Mouse (Mus musculus) liver, embryonic 15.5 days (tissue): ENCODE measurements around the gene Mobp. TPM values are rescaled to one million over a fixed set of nuclear protein-coding genes. Genes with fewer than 3 reads are reported as not detected.

Experiments used
- ATAC-seq: fragments of 200-750 bp; cut with Nextera tagmentation; 2 replicates; pipeline ENCODE4 v1.8.0; 2017; ENCODE audit warnings: moderate number of reproducible peaks, mild to moderate bottlenecking, moderate library complexity; ENCODE audit not compliant: insufficient read depth
- H3K27ac ChIP-seq: fragments of 300-500 bp; sonication (generic); replicated peaks from 2 replicates; pipeline ENCODE4 v1.5.1; 2015; ENCODE audit warnings: mild to moderate bottlenecking, inconsistent platforms
- H3K27me3 ChIP-seq: fragments of 300-500 bp; sonication (generic); 2 replicates; pipeline ENCODE4 v1.6.1; 2015; ENCODE audit warnings: mild to moderate bottlenecking, inconsistent platforms
- H3K36me3 ChIP-seq: fragments of 300-500 bp; sonication (generic); replicated peaks from 2 replicates; pipeline ENCODE4 v1.6.1; 2015; ENCODE audit warnings: moderate library complexity, mild to moderate bottlenecking, inconsistent platforms
- H3K4me1 ChIP-seq: fragments of 300-500 bp; sonication (generic); replicated peaks from 2 replicates; pipeline ENCODE4 v1.6.1; 2015; ENCODE audit warnings: inconsistent platforms
- H3K4me2 ChIP-seq: fragments of 300-500 bp; sonication (generic); 2 replicates; pipeline ENCODE4 v1.6.1; 2015; ENCODE audit warnings: moderate library complexity, mild to moderate bottlenecking, inconsistent platforms
- H3K4me3 ChIP-seq: fragments of 300-500 bp; sonication (generic); replicated peaks from 2 replicates; pipeline ENCODE4 v1.5.1; 2015; ENCODE audit warnings: mild to moderate bottlenecking, inconsistent platforms
- H3K9ac ChIP-seq: fragments of 300-500 bp; sonication (generic); 2 replicates; pipeline ENCODE4 v1.6.1; 2015; ENCODE audit warnings: moderate library complexity, mild to moderate bottlenecking, inconsistent platforms
- H3K9me3 ChIP-seq: fragments of 300-500 bp; sonication (generic); replicated peaks from 2 replicates; pipeline ENCODE4 v1.6.1; 2016; ENCODE audit warnings: inconsistent platforms
- WGBS: fragments of 180-500 bp; shearing (Covaris S2); methylation state at CpG from one replicate; pipeline ENCODE4 v1.1.7; 2015; ENCODE audit warnings: mixed read lengths; ENCODE audit not compliant: insufficient replicate concordance; 5-methylcytosine and 5-hydroxymethylcytosine counted together
- polyA plus RNA-seq: library from polyadenylated mRNA; unstranded; fragments of >200 nt; fragmentation: Nextera tagmentation; extraction: Ambion mirVana; gene quantifications from 2 replicates; pipeline ENCODE4 v1.2.1, GENCODE M21; 2015

Gene Mobp
- polyA plus RNA-seq, 1 experiment from 2014 or later, result not detected

DNA sequence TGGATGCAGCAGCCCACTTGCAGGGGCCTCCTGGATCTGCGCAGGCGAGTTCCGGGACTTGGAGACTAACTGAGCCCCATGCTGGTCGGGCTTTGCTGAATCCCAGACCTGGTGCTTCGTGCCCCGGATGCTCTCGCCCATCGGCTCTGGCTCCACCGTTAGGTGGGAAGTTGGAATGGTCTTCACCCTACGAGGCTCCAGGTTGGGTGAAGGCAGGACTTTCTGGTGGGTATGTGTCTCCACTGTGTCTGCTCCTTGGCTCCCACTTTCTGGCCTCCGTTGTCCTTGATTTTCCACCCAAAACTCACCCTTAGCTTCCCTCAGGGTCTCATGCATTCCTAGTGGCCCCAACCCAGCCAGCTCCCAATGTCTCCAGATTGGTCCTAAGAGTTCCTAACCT, 14.1 kb upstream of the Mobp start:
- Histone ChIP-seq H3K4me1 (peaks cover 4% of the 10 kb centered on the region; the same call in 1 of the 2 replicates), H3K4me2 (no peak overlapping the region), H3K4me3 (no peak overlapping the region), H3K9me3 (no peaks in the 10 kb centered on the region), H3K27me3 (no peaks in the 10 kb centered on the region; the same call in 1 of the 2 replicates), H3K27ac (no peak overlapping the region), H3K36me3 (peaks cover 26% of the 10 kb centered on the region), H3K9ac (no peak overlapping the region)
- WGBS, result 86% methylated on average over 11 of the region's 11 CpGs
- ATAC-seq, result no peak

DNA sequence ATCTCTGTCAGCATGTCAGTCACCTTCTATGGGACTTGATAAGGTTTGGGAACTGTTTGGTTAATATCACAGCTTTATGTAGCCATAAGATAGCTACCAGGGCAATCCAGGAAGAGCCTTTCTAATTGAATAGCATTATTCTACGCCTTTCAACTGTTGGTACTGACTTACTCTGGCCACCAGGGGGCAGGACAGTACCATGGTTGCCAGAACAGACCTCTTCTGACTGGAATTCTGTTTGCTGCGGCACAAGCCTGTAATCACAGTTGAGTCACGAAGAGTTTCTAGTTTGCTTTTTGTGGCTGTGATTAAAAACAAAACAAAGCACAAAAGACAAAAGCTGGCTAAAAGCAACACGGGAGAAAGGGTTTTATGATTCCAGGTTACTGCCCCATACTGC, 8.9 kb upstream of the Mobp start:
- WGBS, result 13% methylated on average over 4 of the region's 4 CpGs
- Histone ChIP-seq H3K4me2 (no peak overlapping the region), H3K27me3 (peaks cover 10% of the 10 kb centered on the region; the same call in 1 of the 2 replicates), H3K4me3 (no peak overlapping the region), H3K9me3 (no peaks in the 10 kb centered on the region), H3K27ac (no peak overlapping the region), H3K9ac (no peak overlapping the region), H3K36me3 (no peaks in the 10 kb centered on the region), H3K4me1 (no peaks in the 10 kb centered on the region)
- ATAC-seq, result 0 out of 2 replicates have a peak, but pooled peaks have one; percentile 22

DNA sequence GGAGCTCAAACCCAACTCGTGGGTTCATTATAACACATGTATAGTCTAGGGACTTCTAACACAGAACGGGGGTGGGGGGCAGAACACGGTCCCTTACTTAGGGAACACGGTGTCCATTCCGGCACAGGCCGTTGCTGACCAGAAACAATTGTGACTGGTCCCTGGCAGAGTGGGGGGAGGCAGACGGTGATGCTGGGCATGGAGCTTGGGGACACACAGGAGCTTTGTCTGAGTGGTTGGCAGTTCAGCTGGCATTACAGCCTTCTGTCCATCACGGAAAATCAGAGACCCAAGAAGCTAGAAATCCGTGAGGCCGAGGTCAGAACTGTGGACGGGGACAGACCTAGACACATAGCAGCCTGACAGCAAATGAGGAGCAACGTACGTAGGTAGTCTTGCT, 5.0 kb upstream of the Mobp start:
- Histone ChIP-seq H3K36me3 (no peaks in the 10 kb centered on the region), H3K9ac (no peak overlapping the region), H3K4me3 (no peak overlapping the region), H3K9me3 (no peaks in the 10 kb centered on the region), H3K27me3 (peaks cover 10% of the 10 kb centered on the region; the same call in 1 of the 2 replicates), H3K27ac (no peak overlapping the region), H3K4me1 (no peaks in the 10 kb centered on the region), H3K4me2 (no peak overlapping the region)
- ATAC-seq, result no peak
- 71% methylated on average over 13 of the region's 13 CpGs for WGBS

DNA sequence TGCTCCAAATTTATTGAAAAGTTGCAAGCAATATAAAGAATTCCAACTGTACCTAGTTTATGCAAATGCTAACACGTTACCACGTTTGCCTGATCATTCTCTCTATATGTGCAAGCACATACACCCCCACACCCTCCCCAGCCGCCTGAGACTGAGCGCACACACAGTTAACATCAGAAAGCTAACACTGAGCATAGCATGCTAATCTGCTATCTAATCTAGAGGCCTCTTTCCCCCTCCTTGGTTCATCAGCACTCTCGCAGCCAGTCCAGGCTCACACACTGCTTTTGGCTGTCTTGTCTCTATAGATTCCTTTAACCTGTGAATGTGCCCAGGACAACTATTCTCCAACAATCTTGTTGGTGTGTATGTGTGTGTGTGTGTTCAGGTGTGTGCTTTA, 1.6 kb downstream of the Mobp start:
- Histone ChIP-seq H3K4me2 (no peak overlapping the region), H3K36me3 (no peaks in the 10 kb centered on the region), H3K9me3 (no peaks in the 10 kb centered on the region), H3K27ac (no peak overlapping the region), H3K9ac (no peak overlapping the region), H3K4me3 (no peak overlapping the region), H3K4me1 (no peaks in the 10 kb centered on the region), H3K27me3 (no peaks in the 10 kb centered on the region)
- WGBS, result 52% methylated on average over 5 of the region's 5 CpGs
- no peak for ATAC-seq

DNA sequence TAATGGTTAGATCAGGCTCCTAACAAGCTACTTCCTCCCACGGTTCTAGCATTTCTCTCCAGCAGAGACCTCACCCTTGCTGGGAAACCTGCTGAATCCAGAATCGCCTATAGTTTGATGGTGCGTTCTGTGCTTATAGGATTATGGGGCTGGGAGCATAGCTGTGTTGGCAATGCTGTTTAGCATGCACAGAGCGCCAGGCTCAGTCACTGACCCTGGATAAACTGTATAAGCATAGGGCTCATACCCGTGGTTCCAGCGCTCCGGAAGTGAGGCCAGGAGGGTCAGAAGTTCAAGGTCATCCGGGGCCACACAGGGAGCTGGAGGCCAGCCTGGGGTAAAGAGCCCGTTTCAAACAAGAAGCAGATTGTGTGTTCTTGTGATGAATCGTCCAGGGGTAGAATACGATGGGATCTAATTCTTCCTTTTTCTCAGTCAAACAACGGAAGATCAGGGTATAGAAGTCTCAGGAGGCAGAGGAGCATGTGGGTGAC, 2.4 kb downstream of the Mobp start:
- Histone ChIP-seq H3K36me3 (no peaks in the 10 kb centered on the region), H3K4me3 (no peak overlapping the region), H3K4me2 (no peak overlapping the region), H3K9me3 (no peaks in the 10 kb centered on the region), H3K27me3 (no peaks in the 10 kb centered on the region), H3K9ac (no peak overlapping the region), H3K27ac (no peak overlapping the region), H3K4me1 (no peaks in the 10 kb centered on the region)
- 57% methylated on average over 12 of the region's 12 CpGs for WGBS
- ATAC-seq, result no peak

DNA sequence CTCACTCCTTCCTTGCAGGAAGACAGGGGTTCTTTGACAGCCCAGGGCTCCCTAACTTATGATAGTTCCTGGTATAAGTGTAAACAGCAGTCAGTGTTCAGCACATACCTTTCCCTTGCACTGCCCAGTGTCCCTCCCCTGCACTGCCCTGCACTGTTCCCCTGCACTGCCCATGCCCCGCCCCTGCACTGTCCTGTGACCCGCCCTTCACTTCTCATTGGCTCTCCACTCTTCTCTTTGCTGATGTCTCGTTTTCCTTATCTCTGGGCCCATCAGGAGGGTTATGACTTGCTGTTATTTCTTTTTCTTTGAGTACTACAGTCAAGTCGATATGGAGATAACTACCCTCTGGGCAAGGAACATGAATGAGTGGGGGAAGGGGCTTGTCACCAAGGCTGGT, 8.5 kb downstream of the Mobp start:
- Histone ChIP-seq H3K27ac (no peak overlapping the region), H3K4me2 (no peak overlapping the region), H3K9ac (no peak overlapping the region), H3K4me1 (peaks cover 8% of the 10 kb centered on the region; the same call in 1 of the 2 replicates), H3K9me3 (no peaks in the 10 kb centered on the region), H3K36me3 (no peaks in the 10 kb centered on the region), H3K27me3 (no peaks in the 10 kb centered on the region), H3K4me3 (no peak overlapping the region)
- ATAC-seq, result peak; percentile 58; the same call in 1 of the 2 replicates
- WGBS, result 12% methylated on average over 4 of the region's 4 CpGs

DNA sequence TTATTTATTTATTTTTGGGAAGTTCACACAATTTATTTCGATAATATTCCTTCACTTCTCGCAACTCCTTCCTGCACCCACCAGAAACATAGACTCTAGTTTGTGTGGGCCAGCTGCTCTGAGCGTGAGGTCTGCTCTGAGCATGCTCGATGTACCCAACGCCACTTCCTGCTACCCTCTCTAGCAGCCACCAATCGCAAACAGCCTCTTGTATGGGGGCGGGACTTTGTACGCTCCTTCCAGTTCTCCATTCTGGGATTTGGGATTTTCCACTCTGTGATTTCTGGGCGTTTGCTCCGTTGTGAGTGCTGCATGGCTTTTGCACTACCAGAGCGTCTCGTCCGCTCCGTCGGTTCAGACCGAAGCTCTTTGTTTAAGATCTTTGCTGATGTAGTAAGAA, 14.4 kb downstream of the Mobp start:
- peaks cover 12% of the 10 kb centered on the region for H3K27me3 ChIP-seq
- no peaks in the 10 kb centered on the region for H3K4me1 ChIP-seq
- no peaks in the 10 kb centered on the region for H3K36me3 ChIP-seq
- H3K4me2 ChIP-seq, result no peak overlapping the region
- H3K4me3 ChIP-seq, result no peak overlapping the region
- ATAC-seq, result no peak
- no peaks in the 10 kb centered on the region for H3K9me3 ChIP-seq
- H3K27ac ChIP-seq, result no peak overlapping the region
- 72% methylated on average over 16 of the region's 16 CpGs for WGBS
- H3K9ac ChIP-seq, result no peak overlapping the region

DNA sequence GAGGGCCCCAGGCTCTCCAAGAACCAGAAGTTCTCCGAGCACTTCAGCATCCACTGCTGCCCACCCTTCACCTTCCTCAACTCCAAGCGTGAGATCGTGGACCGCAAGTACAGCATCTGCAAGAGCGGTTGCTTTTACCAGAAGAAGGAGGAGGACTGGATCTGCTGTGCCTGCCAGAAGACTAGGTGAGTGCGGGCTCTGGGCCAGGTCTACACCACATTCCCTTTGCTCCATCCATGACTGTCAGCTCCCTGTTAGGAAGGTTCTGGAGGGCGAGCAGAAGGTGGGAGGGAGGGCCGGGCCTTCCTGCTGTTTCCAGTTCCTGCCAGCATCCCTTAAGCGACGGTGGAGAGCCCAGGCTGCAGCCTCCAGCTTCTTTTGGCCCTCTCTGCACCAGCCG, 18.3 kb downstream of the Mobp start:
- no peak for ATAC-seq
- H3K4me1 ChIP-seq, result no peaks in the 10 kb centered on the region
- no peak overlapping the region for H3K9ac ChIP-seq
- H3K4me3 ChIP-seq, result no peak overlapping the region
- H3K27me3 ChIP-seq, result peaks cover 23% of the 10 kb centered on the region
- H3K4me2 ChIP-seq, result no peak overlapping the region
- H3K9me3 ChIP-seq, result no peaks in the 10 kb centered on the region
- no peak overlapping the region for H3K27ac ChIP-seq
- H3K36me3 ChIP-seq, result no peaks in the 10 kb centered on the region
- 58% methylated on average over 11 of the region's 11 CpGs for WGBS

DNA sequence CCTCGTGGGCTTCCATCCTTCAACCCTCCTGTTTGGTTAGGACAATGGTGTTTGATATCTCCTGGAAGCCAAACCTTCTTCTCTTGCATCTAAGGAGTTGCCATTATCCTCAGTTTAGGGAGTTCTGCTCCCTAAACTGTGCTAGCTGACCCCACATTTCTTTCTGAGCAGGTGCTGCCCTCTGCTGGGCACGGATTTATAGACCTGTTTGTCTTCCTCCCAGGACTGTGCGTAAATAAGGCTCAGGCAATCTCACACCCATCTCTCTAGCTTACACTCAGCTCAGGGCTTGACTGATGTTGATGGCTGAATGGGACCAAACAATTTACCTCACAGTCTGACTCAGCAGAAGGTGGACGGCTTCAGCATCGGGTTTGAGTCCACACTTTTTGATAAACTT, 21.8 kb downstream of the Mobp start:
- ATAC-seq, result no peak
- Histone ChIP-seq H3K27ac (no peak overlapping the region), H3K9me3 (no peaks in the 10 kb centered on the region), H3K4me1 (no peaks in the 10 kb centered on the region), H3K4me3 (no peak overlapping the region), H3K36me3 (no peaks in the 10 kb centered on the region), H3K27me3 (peaks cover 23% of the 10 kb centered on the region), H3K4me2 (no peak overlapping the region), H3K9ac (no peak overlapping the region)
- WGBS, result 35% methylated on average over 5 of the region's 5 CpGs

DNA sequence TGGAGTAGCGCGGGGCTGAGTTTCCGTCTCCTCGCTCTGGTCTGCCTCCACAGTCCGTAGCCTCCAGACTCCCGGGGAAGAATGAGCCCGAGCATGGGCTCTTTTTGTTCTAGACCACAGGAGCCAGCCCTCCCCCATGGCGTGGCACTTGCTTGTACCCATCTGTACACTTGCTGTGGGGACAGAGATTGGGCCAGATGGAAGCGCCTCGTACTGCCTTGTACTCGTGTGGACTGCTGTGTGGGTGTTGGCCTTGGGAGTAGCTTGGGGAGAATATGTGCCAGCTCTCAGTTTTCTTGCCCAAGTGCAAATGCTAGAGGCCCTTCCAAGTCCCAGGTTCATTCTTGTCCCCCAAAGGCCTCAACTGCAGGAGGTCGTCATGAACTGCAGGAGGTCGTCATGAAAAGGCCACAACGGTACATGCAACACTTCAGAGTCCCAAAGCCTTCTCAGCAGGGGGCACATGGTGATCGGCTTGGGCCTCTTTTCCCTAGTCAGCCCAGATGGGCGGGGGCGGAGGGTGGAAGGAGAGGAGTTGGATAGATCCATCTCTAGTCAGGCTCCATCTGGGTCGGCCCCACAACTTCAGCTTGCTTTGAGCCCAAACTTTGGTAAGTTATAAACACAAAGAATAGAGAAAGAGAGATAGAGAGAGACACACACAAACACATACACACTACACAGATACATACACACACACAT, 25.1 kb downstream of the Mobp start:
- H3K9me3 ChIP-seq, result no peaks in the 10 kb centered on the region
- H3K4me3 ChIP-seq, result no peak overlapping the region
- no peak for ATAC-seq
- H3K4me2 ChIP-seq, result no peak overlapping the region
- H3K9ac ChIP-seq, result no peak overlapping the region
- no peaks in the 10 kb centered on the region for H3K4me1 ChIP-seq
- no peaks in the 10 kb centered on the region for H3K36me3 ChIP-seq
- 75% methylated on average over 18 of the region's 18 CpGs for WGBS
- peaks cover 9% of the 10 kb centered on the region; the same call in 1 of the 2 replicates for H3K27me3 ChIP-seq
- H3K27ac ChIP-seq, result no peak overlapping the region

DNA sequence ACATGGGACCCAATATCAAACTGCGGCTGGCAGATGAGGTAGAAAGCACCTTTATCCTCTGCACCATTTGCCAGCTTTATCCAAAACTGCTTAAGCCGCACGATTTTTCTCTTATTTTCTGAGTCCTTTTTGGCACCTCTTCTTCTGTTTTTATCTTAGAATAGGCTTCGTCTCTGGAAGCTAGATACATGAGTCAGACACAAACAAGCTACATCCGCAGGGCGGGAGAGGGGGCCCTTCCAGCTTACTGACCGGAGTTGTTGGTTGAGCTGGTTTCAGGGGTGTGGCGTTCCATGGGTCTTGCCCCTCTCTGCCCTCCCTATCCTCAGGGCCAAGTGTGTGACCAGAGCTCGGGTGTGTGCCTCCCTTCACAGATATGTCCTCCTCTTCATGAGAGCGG, 29.3 kb downstream of the Mobp start:
- no peaks in the 10 kb centered on the region for H3K4me1 ChIP-seq

DNA sequence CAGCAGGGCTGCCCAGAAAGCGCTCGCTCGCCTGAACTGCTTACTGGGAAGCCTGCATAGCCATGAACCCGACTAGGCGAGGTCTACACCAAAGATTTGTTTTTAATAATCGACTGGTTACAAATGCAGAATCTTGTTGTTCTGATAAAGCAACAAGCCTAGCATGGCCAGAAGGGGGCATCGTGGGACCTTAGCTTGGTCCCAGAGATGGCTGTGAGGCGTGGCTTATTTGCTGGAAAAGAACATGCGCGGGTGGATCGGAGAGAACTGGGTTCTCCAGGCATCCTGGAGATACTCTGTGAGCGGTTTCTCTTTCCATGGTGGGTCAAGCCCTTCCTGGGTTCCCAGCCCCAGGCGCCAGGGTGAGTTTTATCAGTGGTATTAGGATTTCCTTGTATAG, 35.0 kb downstream of the Mobp start:
- H3K27me3 ChIP-seq, result no peaks in the 10 kb centered on the region
- H3K36me3 ChIP-seq, result no peaks in the 10 kb centered on the region
- H3K4me3 ChIP-seq, result no peak overlapping the region
- H3K27ac ChIP-seq, result no peak overlapping the region
- WGBS, result 35% methylated on average over 13 of the region's 13 CpGs
- no peak for ATAC-seq
- H3K9ac ChIP-seq, result no peak overlapping the region
- no peaks in the 10 kb centered on the region for H3K9me3 ChIP-seq
- H3K4me1 ChIP-seq, result no peaks in the 10 kb centered on the region
- no peak overlapping the region for H3K4me2 ChIP-seq

More for the DNA sequence above, 29.3 kb downstream of the Mobp start:
- WGBS, result 65% methylated on average over 10 of the region's 10 CpGs
- H3K4me3 ChIP-seq, result no peak overlapping the region
- no peaks in the 10 kb centered on the region for H3K9me3 ChIP-seq
- H3K27me3 ChIP-seq, result no peaks in the 10 kb centered on the region
- H3K36me3 ChIP-seq, result no peaks in the 10 kb centered on the region
- no peak overlapping the region for H3K9ac ChIP-seq
- no peak for ATAC-seq
- H3K27ac ChIP-seq, result no peak overlapping the region
- H3K4me2 ChIP-seq, result no peak overlapping the region
